Mouse (Mus musculus): ENCODE data around the gene Gm128.

Gm128 gene

GRCm38 (mm10) chr3:95267855-95268254, 26.5 kb upstream of the Gm128 start:
- DNase-seq: no peak

GRCm38 (mm10) chr3:95266052-95266451, 24.7 kb upstream of the Gm128 start:
- no peak for DNase-seq

GRCm38 (mm10) chr3:95264724-95265123, 23.3 kb upstream of the Gm128 start:
- DNase-seq: no peak

- peak; percentile 86 for DNase-seq
These were observed 21.8 kb upstream of the Gm128 start for GRCm38 (mm10) chr3:95263089-95263739.

- DNase-seq: no peak
These were observed 20.6 kb upstream of the Gm128 start for GRCm38 (mm10) chr3:95261975-95262374.

GRCm38 (mm10) chr3:95256931-95257330, 15.5 kb upstream of the Gm128 start:
- DNase-seq: no peak

GRCm38 (mm10) chr3:95250783-95251424, 9.5 kb upstream of the Gm128 start, which contains the start of gene Bnipl:
Bnipl (minus strand) TSS chr3:95251193.
- DNase-seq: no peak

- DNase-seq: no peak
These were observed 9.0 kb upstream of the Gm128 start for GRCm38 (mm10) chr3:95250361-95250760.

- DNase-seq: no peak
These were observed 6.4 kb upstream of the Gm128 start for GRCm38 (mm10) chr3:95247660-95248336.

- DNase-seq: peak; percentile 72
These were observed 5.2 kb upstream of the Gm128 start for GRCm38 (mm10) chr3:95246465-95247231.

- no peak for DNase-seq
These were observed 1.7 kb upstream of the Gm128 start for GRCm38 (mm10) chr3:95243086-95243485.

- no peak for DNase-seq
These were observed 498 bp downstream of the Gm128 start for GRCm38 (mm10) chr3:95240900-95241299.

GRCm38 (mm10) chr3:95239971-95240370, 1.4 kb downstream of the Gm128 start:
- no peak for DNase-seq

GRCm38 (mm10) chr3:95239022-95239421, 2.4 kb downstream of the Gm128 start:
- DNase-seq: no peak

GRCm38 (mm10) chr3:95237541-95238099, 3.8 kb downstream of the Gm128 start:
- peak; percentile 45 for DNase-seq

GRCm38 (mm10) chr3:95235386-95236301, 5.8 kb downstream of the Gm128 start:
- DNase-seq: no peak

- no peak for DNase-seq
These were observed 8.0 kb downstream of the Gm128 start for GRCm38 (mm10) chr3:95233303-95233980.

GRCm38 (mm10) chr3:95232771-95233170, 8.6 kb downstream of the Gm128 start:
- DNase-seq: no peak

GRCm38 (mm10) chr3:95231298-95232221, 9.8 kb downstream of the Gm128 start, which contains the start of gene Mllt11:
Mllt11 (minus strand) TSS chr3:95232171.
- peak; percentile 40 for DNase-seq
